Mouse (Mus musculus): ENCODE data around the gene Sf1.

Gene Sf1

DNA sequence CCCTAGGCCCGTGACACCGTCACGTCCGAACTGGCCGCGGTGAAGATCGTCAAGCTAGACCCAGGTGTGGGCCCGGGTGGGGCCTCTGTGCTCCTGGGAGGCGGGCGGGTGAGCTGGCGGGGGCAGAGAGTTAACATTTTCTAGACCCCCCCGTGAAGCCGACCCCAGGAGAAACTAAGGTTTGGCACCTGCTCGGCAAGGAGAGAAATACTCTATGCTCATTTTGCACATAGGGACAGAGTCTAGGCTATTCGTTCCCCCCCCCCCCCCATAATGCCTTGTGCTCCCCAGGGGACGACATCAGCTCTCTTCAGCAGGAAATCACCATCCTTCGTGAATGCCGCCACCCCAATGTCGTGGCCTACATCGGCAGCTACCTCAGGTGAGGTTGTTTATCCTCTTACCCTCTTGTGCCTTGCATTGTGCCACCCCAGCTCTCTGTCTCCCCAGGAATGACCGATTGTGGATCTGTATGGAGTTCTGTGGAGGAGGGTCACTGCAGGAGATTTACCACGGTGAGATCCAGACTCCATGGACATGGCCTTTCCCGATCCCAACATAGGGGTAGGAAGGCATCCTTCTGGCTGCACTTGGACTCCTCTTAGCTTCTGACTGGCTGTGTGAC lies 21.9 kb upstream of the Sf1 start:
- no peak for DNase-seq (ENCODE audit: low spot score)

DNA sequence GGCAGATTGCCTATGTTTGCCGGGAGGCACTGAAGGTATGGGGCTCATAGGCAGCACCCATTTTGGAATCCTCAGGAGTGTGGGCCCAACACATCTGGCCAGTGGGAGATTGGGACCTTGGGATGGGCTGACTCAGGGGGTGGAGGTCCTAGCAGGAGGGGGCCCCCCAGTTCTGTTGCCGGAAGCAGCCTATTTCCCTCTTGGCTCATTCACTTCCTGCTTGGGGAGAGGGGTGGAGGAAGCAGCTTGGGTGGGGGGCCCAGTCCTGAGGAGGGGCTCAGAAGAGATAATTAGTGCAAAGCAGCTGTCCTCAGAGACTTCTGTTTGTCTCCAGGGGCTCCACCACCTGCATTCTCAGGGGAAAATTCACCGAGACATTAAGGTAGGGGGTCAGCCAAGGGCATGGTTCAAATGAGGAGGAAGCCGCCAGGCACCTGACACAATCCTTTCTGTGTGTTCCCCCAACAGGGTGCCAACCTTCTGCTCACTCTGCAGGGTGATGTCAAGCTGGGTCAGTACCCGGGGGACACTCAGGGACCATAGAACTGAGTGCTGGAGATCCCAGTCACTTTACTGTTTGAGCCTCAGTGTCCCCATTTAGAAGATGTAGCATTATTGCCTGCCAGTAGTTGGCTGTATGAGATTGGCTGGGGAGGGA lies 21.1 kb upstream of the Sf1 start:
- no peak for DNase-seq (ENCODE audit: low spot score)

DNA sequence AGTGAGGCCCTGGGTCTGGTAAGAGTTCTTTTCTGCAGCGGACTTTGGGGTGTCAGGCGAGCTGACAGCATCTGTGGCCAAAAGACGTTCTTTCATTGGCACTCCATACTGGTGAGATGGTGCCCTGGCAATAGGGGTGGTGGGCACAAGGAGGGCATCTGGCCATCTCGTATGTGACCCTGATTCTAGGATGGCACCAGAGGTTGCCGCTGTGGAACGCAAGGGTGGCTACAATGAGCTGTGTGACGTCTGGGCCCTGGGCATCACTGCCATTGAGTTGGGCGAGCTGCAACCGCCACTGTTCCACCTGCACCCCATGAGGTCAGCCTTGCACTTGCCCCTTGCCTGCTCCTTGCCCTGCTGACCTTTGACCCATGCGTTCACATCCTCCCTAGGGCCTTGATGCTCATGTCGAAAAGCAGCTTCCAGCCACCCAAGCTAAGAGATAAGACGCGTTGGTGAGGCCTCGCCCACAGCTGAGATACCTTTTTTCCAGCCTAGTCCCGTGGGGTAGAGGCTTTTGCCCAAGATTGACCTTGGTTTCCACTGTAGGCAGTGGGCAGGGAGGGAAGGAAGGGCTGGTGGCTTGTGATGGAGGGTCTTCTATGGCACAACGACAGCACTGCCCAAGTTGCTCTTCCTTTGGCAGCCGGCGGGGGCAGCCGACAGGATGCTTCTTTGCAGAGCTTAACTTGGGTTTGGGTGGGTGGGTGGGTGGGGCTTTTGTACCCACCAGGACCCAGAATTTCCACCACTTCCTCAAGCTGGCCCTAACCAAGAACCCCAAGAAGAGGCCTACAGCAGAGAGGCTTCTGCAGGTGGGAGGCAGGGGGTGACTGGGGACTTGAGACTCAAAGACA lies 20.2 kb upstream of the Sf1 start:
- DNase-seq (ENCODE audit: low spot score), result no peak

DNA sequence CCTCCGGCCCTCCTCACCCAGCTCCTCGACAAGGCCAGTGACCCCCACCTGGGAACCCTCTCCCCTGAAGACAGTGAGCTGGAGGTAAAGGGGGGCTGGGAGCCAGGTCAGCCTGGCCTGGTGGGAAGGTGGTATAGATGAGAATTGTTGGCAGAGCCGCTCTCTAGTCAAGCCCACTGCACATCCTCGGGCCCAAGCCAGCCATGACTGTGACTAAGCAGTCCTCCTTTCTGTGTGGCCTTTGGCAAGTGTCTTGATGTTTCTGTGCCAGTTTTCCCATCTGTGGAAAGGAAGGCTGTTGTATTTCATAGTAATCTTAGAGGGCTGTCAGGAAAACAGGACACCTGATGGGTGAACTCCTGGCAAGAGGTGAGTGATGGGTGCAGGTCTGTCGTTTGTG lies 19.5 kb upstream of the Sf1 start:
- DNase-seq (ENCODE audit: low spot score), result no peak

DNA sequence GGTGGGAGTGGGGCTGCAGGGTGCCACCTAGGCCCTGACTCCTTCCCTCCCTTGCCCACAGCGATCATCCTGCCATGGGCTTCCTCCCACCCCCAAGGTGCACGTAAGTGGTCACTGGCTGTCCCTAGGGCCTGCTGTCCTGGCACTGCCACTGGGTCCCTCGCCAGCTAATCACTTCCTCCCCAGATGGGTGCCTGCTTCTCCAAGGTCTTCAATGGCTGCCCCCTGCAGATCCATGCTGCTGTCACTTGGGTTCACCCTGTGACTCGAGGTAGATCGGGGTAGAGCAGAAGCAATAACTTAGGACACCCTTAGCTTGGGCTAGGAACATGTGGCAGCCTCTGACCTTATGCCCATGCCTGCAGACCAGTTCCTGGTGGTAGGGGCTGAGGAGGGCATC lies 17.5 kb upstream of the Sf1 start:
- DNase-seq (ENCODE audit: low spot score), result no peak

DNA sequence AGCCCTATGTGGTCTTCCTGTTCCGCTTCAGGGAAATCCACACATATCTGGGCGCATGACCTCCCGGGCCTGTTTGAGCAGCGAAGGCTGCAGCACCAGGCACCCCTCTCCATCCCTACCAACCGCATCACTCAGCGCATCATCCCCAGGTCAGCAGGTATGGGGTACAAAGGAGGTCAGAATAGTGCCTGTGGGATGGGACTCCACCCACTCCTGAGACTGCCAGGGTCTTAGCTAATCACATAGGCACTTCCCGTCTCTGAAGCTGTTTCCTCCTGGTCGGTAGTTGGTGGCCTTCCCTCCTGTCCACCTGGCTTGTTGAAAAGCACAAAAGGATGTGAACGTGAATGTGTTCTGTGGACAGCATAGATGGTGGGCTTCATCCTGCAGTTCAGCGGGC lies 16.8 kb upstream of the Sf1 start:
- no peak for DNase-seq (ENCODE audit: low spot score)

DNA sequence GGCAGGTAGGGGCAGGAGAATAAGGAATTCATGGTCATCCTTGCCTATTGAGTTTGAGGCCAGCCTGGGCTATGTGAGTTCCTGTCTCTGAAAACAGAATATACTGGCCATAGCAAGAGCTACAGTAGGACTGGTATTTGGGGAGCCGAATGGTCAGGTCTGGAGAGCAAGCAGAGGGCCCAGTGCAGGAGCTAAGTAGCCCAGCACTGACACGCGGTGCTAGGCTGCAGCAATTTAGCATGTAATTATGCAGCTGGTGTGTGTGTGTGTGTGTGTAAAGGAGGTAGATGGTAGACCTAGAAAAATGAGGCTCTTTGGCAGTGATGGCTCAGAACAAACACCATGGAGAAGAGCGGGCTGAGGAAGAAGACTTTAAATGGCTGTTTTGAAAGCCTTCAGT lies 15.9 kb upstream of the Sf1 start:
- no peak for DNase-seq (ENCODE audit: low spot score)

DNA sequence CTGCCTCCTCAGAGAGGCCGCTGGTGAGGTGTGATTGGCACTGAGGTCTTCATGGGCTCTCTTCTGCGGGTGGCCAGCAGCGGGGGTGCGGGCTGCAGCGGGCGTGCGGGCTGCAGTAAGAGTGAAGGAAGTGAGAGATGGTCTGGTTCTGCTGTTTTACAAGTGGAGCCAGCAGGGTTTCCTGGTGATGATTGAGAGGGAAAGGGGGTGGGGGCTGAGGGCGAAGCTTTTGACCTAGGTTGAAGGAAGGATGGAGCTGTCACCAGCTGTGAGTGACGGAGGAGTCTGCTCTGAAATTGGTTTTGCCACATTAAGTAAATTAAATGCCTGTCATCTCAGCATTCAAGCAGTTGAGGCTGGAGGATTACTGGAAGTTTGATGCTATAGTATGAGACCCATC lies 14.8 kb upstream of the Sf1 start:
- no peak for DNase-seq (ENCODE audit: low spot score)

DNA sequence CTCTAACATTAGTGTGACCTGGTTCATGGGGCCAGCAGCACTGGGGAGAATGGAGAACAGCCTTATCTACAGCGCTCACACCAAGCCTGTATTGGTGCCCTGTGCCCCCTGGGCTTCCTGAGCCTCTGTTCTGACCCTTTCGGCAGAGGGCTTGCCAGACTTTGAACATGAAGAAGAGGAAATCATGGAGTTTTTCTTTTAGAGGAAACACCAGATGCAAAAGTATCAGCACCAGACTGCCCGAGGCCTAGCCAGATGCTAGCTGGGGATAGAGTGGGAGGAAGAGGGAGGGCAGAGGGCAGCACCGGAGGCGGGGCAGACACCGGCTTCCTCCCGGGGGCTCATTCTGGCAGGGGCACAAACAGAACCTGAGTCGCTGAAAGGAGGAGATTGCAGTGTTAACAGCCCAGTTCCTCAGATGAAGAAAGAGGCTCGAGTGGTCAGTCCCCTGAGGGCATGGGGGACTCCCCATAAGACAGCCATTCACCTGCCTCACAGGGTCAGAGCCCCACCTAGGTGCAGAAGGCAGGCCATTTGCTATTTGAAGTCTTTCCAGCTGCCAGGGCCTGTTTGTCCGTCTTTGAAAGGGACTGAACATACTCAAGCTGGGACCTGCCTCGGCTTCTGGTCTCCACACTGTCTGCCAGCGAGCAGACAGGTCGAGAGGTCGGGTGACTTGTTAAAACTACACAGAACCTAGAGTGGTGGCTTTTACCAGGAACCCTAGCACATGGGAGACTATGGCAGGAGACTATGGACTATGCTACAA lies 14.1 kb upstream of the Sf1 start:
- no peak for DNase-seq (ENCODE audit: low spot score)

DNA sequence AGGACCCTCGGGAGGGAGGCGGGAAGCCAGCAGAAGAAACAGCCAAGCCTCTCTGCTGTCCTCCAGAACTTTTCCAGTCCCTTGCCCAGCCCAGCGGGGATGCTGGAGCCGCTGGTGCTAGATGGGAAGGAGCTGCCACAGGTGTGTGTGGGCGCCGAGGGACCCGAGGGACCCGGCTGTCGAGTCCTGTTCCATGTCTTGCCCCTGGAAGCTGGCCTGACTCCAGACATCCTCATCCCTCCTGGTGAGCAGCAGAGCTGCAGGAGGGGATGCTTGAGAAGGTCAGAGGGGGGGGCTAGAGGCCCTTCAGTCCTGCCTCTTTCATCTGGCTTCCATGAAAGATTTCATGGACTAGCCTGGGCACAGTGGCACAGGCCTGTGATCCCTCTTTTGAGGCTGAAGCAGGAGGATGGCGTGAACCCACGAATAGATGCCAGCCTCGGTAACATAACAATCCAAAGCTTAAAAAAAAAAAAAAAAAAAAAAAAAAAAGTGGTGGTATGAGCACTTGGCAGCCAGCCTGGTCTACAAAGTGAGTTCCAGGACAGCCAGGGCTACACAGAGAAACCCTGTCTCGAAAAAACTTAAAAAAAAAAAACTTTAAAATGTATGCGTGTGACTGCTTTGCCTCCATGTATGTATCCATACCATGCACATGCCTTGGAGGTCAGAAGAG lies 11.9 kb upstream of the Sf1 start:
- DNase-seq (ENCODE audit: low spot score), result no peak

DNA sequence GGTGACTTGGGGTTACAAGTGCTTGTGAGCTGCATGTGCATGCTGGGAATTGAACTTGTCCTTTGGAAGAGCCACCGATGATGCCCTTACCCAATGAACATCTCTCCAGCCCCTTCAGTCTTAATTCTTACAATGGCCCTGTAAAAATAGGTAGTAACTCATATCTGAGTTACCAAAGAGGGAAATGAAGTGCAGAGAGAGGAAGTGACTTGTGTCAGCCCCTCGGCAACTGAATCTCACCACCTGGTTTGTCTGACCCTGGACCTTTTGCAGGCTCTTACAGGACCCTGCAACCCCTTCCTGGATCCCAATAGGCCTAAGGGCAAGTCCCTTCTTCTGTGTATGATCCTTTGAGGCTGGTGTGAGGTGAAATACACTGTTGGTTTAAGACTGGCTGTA lies 11.4 kb upstream of the Sf1 start:
- DNase-seq (ENCODE audit: low spot score), result no peak

DNA sequence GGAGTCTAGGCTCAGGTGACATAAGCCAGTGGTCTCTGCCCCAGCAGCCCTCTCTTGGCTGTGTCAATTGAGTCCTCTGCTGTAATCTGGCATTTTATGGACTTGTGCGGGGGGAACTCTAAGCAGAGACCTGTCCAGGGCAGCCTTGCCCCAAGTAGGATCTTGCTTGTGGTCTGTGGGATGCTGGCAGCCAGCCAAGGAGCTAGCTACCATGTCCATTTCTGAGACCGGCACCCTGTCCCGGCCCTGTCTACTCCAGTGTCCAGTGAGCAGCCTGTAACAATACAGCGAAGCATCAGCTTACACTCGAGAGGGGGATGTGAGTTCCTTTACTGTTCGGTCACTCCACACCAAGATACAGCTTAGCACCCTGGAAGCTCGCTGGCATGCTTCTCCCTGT lies 9.5 kb upstream of the Sf1 start:
- DNase-seq (ENCODE audit: low spot score), result no peak

DNA sequence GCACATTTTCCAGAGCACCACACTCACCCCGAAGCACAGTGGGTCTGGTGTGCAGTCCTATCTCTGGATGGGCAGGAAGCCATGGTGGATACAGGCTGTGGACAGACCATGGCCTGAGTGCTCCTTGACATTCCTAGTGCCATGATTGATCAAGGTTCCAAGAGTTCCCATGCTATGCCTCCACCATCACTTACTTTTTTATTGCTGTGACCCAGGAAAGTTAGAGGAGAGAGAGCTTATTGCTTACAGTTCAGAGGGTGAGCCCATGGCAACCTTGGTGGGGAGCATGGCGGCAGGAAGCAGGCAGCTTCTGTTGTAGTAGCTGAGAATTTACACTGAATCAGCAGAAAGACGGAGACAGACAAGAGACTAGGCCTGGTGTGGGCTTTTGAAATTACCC lies 2.2 kb upstream of the Sf1 start:
- DNase-seq (ENCODE audit: low spot score), result no peak

DNA sequence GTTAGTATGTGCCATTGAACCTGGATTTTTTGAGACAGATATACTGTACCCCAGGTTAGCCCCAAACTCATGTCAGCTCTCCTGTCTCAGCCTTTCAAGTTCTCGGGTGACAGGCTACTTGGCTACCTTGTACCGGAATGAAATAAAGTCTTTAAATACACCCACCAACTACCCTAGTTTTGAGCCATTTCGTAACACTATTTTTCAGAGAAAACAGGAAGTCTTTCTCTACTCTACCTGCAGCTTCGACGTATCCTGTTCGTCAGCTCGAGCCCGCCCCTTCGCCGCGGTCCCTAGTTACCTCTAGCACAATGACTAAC lies 439 bp upstream of the Sf1 start:
- DNase-seq (ENCODE audit: low spot score), result no peak

DNA sequence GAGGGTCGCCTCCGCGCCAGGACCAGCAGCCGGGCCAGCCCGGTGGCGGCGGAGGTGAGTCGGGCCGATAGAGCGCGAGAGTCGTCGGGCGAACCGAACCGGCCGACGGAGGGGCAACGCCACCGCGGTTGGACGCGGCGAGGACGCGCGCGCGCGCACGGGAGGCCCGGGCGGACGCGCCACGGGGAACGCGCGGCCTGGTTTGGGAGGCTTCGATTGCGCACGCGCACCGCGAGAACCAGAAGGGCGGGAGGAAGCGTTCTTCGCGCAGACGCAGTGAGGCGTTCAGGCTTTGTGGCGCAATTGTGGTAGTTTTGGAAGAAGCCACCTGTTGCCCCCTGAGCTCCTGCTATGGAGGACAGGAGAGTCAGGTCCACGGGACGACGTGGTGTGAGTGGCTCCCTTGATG lies 831 bp downstream of the Sf1 start:
- DNase-seq (ENCODE audit: low spot score), result peak; percentile 82

DNA sequence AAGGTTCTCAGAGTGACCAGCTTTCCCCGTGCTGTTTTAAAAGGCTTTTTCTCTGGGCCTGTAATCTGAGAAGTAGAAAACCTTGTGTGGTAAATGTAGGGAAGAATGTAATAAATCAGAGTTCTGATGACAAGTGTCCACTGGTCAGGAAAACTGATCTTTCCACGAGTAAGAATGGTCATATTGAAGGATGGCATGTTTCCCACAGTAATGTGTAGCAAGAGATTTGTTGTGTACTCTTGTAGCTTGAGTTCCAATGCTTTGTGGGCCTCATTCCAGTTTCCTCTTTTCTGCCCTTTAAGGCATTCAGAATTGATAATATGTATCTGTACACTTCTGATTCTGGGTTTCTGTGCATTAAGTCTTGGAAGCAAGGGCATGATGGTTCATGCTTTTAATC lies 1.4 kb downstream of the Sf1 start:
- DNase-seq (ENCODE audit: low spot score), result no peak

DNA sequence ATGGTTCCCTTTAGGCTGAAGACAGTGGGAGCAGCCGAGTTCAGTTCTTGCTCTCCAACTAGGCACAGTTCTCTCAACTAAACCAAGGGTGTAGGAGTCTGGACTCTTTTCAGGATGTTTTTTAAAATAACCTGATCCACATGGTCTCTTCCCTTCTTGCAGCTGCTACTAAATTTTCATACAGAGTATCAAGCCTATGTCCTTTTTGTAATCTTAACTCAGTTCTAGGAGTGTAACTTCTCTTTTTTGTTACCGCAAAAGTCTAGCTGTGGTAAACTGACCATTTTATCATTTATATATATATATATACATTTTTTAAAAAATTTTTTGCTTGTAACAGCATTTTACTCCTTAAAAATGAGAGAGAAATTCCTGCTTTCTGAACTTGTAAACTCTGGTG lies 6.7 kb downstream of the Sf1 start:
- no peak for DNase-seq (ENCODE audit: low spot score)

DNA sequence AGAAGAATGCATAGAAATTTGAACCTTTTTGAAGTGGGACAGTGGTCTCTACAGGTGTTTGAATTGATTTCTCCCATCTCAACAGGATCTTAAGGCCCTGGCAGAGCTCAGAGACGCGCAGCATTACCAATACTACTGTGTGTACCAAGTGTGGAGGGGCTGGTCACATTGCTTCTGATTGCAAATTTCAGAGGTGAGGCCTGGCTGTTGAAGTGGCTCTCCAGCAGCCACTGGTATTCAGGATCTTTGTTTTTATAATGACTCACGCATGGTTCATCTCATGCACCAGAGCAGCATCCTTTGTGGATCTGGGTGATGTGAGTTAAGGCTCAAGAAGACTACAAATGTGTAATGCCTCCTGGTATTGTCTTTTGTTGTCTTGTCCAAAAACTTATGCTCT lies 8.9 kb downstream of the Sf1 start:
- no peak for DNase-seq (ENCODE audit: low spot score)

DNA sequence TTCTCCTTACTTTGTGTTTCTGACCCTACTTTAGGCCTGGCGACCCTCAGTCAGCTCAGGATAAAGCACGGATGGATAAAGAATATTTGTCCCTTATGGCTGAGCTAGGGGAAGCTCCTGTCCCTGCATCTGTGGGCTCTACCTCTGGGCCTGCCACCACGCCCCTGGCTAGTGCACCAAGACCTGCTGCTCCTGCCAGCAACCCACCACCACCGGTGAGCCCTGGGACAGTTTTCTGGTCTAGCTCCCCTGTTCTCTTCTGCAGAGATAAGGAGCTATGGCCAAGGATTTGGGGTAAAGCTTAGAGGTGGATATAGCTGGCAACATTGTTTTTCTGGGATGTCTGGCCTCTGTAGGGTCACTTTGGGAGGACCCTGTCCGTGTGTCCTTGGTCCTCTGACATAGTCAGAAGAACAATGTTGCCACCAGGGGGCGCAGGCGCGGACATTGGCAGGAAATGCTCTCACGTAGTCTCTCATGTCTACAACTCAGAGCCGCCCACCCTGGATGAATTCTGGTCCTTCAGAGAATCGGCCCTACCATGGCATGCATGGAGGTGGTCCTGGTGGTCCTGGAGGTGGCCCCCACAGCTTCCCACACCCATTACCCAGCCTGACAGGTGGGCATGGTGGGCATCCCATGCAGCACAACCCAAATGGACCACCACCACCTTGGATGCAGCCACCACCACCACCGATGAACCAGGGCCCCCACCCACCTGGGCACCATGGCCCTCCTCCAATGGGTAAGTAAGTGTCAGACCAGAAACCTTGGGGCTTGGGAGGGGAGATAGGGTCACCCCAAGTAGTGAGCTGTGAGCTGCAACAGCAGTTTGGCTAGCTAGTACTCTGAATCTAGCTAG lies 10.3 kb downstream of the Sf1 start:
- no peak for DNase-seq (ENCODE audit: low spot score)

DNA sequence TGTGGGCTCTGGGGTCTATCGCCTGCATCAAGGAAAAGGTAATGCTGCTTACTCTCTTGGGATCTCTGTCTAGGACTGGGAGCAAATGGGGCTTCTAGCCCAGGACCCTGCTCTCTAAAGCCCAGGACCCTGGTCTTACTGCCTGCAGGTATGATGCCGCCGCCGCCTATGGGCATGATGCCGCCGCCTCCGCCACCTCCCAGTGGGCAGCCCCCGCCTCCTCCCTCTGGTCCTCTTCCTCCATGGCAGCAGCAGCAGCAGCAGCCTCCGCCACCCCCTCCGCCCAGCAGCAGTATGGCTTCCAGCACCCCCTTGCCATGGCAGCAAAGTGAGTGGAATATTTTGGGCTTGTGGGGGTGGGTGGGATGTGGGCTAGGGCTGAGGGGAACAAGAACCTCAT lies 11.1 kb downstream of the Sf1 start:
- no peak for DNase-seq (ENCODE audit: low spot score)

Data from ovary, adult 18-20 months (tissue).